Mouse (Mus musculus) frontal cortex, adult 2 months (tissue): Measurements from ENCODE around the gene Alg5. TPM values are rescaled to one million over a fixed set of nuclear protein-coding genes. Genes with fewer than 3 reads are reported as not detected.
"Not testable (repeated sequence)": the region's sequence is repeated elsewhere in the genome, so short reads cannot be mapped to it uniquely, and the experiment has no call there.

Source experiments
- DNase-seq, 2 experiments: peaks; one replicate each; pipeline ENCODE4 v3.0.0; 2022; ENCODE audit warnings: low spot score in 1 of 2; ENCODE audit errors: extremely low spot score in 1 of 2
- polyA plus RNA-seq: library from polyadenylated mRNA; depleted of rRNA; stranded (reverse); fragments of >200 nt; gene quantifications from 2 replicates; pipeline ENCODE4 v1.2.3, GENCODE M21; 2012; rRNA removed

Gene Alg5
- polyA plus RNA-seq = 24.7 and 29.4 TPM in 2 replicates

DNA sequence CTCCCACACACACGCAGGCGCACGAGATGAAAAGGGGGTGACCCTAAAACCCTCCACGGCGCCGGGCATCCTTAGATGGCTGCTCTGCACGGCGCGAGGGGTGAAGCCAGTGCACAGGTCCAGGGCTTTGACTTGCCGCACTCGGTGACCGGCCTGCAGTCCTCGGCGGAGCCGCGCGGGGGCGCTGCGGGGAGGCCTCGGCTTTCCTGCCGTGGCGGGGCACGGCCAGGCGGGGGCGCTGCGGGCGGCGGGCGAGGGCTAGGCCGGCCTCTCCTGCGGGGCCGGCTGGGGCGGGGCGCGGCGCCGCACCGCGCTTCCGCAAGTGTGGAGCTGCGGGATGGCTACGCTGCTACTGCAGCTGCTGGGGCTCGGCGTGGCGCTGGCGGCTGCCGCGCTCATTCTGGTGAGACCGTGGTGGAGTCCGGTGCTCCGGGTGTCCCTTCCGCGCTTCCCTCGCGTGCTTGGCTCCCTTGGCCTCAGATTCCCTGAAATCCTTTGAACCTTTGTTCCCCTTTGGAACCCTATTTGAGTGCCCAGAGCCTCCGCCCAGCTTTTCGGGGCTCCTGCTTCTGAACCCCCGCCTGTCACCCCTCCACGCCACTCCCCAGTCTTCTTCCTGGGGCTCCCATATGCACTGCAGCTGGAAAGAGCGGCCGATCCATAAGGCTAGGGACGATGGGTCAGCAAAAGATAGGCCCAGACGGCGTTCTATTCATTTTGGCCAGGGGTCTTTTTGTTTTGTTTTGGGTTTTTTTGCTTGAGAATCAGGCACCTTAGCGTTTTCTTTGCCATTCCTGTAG lies at the start of gene Alg5, which contains the start of gene Exosc8:
Gene Alg5, plus strand, starts transcription at position 293 of the 800 bp plus-strand sequence.
Gene Exosc8, minus strand, starts transcription at position 147 of the 800 bp plus-strand sequence.
- peak; percentile 62 to 93 for DNase-seq

DNA sequence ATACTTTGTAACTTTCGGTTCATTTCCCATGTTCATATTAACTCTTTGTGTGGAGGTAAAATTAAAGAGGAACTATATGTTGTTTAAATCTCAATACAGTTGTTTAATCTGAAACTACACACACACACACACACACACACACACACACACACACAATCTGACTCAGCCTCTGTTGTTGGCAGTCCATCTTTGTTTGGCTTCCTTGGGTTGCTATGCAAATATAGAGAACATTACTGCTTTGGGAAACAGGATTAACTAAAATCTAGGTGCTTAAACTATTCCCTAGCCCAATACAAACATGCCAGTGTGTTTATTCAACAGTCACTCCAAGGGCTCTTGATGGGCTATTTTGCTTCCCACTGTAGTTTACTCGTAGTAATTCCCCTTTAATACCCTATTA lies 48.1 kb upstream of the Alg5 start:
- DNase-seq = no peak

DNA sequence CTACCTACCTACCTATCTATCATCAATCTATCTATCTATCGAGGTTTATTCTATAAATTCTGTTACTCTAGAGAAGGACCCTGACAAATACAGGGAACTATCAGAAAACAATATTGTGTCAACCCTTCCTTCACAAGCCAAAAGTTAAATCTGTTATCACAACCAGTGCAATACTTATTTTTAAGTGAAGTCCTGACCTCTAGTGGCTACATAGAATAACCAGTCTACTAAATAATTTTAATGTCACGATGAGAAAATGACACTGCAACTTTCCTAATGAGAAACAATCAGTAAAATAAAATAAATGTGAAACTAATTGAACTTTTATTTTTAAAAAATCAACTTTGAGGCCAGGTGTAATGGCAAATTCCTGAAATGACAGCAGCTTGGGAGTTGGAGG lies 46.2 kb upstream of the Alg5 start:
- DNase-seq = peak in 1 of 2 experiments; percentile 29

DNA sequence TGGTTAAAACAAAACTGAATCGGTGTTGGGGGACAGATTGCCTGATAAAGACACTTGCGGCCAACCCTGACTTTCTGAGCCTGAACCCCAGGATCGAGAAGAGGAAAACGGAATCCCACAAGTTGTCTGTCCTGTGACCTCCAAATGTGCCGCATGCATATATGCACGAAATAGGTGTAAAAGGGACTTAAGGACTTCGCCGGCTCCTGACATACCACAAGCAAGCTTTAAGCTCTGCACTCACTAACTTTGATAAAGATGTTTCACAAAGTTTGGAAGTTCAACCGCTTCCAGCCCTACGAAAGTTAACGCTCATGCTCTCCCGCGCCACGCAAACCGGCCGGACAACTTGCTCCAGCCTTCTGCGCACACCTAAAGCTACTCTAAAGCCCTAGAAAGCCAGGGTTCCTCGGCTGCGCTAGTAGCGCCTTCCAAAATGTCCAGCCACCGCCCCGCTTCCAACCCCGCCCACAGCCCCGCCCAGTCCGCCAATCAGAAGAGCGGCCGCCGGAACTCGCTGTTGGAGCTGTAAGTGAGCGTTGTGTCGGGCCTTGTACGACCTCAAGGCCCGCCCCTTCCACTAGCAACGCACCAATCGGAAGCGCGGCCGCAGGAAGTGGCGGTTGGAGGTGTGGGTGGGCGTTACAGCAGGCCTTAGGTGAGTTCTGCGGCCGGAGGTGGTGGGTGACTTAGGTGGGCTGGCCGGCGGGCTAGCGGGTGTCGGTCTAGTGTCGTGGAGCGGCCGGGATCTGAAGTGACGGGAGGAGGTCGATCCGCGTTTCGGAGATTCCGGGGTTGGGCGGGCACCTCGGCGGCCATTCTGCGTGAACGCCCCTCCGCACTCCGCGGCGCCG lies 42.9 kb upstream of the Alg5 start, which contains the start of gene Supt20:
Gene Supt20, plus strand, starts transcription at position 606 of the 854 bp plus-strand sequence.
- peak; percentile 91 to 93 for DNase-seq

DNA sequence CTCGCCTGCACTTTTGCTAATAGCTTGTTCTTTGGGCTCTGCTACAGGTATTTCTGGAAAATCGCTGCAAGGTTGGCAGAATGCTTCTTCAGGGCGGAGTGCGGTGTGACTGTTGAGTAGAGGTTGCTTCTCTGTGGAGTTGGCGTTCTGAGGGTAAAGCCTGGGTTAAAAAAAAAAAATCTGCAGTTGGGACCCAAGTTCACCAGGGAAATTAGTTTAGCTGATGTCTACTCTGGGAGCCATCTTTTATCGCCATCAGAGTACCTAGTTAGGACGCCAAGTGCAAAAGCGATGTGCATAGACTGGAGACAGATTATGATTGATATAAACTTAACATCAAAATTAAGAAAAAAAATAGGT lies 42.3 kb upstream of the Alg5 start:
- no peak for DNase-seq

DNA sequence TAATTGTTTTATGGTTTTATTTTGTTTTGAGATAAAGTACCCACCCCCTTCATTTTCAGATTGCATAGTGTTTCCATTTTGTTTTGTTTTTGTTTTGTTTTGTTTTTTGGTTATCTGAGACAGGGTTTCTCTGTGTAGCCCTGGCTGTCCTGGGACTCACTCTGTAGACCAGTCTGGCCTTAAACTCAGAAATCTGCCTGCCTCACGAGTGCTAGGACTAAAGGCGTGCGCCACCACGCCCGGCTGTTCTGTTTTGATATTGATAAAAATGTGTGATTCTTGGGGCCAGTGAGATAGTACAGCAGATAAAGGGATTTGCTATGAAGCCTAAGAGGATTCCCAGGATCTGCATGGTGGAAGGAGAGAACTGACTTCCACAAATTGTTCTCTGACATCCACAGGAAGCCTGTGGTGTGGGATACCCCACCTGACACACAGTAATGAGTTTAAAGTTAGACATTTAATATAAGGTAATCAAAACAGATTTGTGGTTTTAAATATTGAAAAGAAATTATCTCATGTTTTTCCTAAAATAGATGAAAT lies 35.5 kb upstream of the Alg5 start:
- no peak for DNase-seq

DNA sequence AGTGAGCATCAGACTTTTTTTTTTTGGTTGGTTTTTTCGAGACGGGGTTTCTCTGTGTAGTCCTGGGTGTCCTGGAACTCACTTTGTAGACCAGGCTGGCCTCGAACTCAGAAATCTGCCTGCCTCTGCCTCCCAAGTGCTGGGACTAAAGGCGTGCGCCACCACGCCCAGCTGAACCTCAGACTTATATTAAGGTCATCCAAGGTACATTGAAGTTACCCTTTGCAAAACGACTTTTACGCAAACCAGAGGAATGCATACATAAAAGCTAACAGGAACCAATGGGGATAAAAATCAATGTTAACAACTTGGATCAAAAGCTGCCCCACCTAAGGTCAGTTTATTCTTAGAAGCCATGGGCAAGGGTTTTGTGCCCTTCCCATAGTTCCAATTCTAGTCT lies 31.2 kb upstream of the Alg5 start:
- not testable (repeated sequence) for DNase-seq

DNA sequence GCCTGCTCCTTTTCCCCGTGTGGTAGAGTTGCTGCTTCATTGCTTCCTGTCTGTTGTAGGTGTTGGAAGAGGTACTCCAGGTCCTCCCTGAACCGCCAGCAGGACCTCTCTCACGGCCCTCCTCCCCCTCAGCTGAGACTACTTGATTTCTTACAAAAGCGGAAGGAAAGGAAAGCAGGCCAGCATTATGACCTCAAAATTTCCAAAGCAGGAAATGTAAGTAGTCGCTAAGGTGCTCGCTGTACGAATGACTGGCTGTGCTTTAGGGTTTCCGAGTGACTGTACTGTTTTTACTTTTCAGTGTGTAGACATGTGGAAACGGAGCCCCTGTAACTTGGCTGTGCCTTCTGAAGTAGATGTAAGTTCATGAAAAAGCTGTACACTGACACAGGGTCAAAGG lies 26.4 kb upstream of the Alg5 start:
- no peak for DNase-seq

DNA sequence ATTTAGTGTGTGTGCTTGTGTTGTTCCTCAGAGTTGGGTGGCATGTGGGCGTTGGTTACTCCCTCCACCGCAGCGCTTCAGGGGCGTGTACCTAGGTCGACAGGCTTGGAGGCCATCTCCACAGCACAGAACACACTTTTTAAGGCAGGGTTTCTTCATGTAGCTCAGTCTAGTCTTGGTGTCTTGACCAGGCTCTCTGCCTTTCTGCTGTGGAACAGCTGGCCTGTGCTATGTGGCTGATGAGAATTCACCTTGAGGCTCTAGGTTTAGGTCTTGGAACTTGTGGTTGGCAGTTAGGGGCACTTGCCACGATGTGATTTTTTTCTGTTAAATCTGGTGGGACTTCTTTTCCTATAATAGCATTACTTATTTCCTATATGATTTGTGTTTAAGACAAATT lies 21.1 kb upstream of the Alg5 start, which contains the start of gene Gm21958:
Gene Gm21958, minus strand, starts transcription at position 101 of the 400 bp plus-strand sequence.
- no peak for DNase-seq

DNA sequence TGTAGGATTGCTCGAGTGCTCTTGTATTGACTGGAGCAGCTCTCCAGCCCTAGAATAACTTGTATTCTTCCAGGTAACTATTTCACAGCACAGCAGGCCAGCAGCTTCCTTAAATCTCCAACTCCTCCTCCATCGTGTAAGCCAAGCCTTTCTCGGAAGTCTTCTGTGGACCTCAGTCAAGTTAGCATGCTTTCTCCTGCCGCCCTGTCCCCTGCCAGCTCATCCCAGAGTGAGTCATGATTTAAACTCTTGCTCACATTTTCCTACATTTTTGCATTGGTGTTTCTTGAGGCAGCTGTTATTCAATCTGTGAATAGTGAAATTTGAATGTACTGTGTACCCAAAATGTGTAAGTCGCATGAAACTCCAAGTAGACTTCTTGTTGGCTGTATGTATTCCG lies 19.9 kb upstream of the Alg5 start:
- DNase-seq = peak; percentile 45 to 75

DNA sequence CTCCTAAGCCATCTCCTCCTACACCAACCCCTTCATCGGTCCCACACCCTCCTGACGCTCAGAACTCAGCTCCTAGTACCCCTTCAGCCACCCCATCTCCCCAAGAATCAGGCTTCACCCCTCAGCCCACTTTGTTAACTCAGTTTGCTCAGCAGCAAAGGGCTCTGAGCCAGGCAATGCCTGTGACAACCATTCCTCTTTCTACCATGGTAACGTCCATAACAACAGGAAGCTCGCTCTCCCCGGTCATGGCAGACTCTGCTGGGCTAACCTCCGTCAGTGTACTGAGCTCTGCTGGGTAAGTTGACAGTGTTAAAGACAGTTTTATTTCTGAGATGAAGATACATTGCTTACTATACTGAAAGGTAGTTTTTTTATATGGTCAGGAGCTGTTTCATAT lies 18.0 kb upstream of the Alg5 start:
- DNase-seq = no peak

DNA sequence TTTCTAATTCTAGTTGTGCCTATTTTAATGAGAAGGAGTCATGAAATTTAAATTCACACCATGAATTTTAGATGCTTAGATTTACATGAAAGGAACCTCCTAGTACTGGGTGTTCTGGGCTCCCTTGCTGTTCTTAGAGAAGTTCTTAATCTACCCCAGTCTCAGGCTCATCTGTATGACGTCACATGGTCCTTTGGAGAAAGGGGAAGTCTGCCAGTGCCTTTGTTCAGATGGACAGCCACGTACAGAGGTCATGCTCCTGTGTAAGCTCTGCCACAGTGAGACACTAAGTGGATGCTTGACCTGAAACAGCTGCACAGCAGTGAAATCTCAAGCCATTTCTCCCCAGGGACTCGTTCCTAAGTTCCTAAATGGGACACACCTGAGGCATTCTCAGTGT lies 16.4 kb upstream of the Alg5 start:
- DNase-seq = no peak

DNA sequence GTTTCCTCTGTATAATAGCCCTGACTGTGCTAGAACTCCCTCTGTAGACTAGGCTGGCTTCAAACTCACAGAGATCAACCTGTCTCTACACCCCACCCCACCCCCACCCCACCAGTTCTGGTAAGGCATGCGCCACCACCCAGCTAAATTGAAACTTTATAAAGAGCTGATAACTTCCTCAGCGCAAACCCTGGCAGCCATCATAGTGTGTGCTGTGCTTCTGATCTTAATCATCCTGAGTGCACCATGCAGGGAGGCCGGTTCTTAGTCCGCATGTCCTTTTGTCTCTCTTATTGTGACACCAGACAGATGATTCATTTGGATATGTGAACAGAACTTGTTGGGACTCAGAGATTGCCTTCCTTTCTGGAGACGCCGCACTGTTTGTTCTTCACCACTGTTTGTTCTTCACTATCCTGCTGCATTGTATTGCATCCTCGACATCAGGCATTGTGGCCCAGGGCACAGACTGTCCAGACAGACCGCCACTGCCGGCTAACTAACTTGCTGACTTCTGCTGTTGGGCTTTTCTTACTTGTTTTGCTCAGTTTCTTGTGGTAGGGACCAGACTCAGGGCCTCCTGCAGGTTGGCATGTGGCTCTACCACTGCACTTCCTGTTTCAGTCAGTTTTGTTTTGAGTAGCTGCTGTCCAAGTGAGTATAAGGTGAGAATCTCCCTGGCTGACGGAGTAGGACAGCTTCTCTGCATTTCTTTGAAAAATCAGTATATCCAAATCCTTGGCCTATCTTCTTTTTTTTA lies 11.4 kb upstream of the Alg5 start:
- DNase-seq = peak in 1 of 2 experiments; percentile 11

DNA sequence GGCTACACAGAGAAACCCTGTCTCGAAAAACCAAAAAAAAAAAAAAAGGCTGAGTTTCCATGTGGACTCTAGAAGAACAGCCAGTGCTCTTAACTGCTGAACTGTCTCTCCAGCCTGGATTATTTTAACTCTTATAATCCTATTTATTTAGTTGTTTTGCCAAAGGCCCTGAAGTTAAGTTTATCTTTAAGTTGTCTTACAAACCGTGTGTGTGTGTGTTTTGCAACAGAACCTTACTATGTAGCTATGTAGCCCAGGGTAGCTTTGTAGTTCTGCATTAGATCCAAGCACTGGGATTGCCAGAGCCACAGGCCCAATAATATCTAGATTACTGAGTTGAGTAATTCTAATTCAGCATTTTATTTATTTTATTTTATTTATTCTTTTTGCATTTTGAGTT lies 10.0 kb upstream of the Alg5 start:
- DNase-seq = no peak

DNA sequence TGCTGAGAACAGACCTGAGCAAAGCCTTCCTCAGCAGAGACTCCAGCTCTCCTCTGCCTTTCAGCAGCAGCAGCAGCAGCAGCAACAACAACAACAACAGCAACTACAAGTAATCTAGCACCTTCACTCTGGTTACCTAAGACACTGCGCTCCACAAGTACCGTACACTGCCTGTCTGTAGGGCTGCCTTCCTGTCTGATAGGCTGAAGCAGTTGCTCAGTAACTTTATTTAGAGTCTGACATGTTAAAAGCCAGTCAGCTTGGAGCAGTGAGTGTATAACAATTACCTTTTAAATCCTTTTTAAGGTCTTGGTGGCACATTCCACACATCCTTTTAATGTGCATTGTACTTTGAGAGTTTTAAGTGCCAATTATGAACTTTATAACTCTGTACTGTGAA lies 7.8 kb upstream of the Alg5 start:
- no peak for DNase-seq

DNA sequence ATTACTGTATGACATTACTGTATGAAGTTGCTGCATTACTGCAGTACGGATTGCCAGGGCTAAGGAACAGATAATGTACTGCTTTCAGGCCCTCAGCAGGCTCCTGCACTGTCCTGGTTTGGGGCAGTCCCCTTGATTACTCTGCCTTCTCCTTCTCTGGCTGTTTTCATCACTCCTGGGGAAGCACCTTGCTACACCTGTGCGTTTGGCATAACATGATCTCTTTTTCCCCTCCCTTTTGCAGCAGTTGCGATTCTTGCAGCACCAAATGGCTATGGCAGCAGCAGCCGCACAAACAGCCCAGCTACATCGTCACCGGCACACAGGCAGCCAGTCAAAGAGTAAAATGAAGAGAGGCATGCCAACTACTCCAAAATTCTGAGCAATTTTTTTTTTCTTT lies 7.2 kb upstream of the Alg5 start:
- DNase-seq = no peak

DNA sequence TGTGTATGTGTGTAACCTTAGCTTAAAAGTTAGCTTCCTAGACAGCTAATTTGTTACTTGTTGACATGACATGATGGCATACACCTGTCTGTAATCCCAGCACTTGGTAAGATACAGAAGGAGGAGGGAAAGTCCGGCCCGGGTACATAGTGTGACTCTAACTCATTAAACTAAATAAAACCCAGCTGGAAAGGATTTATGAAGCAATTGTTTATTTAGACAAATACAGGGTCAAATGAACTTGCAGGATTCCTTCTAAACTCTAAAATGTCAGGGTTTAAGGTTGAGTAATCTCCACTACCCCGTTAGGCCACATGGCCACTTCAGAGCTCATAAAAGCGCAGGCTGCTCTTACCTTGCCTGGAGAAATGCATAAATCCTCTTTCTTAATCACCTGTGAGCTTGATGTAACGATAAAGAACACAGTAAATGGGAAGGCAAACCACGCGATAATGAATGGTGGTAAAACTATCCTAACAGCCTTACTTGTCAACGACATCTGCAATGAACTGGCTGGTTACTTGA lies 3.7 kb upstream of the Alg5 start:
- DNase-seq = no peak

DNA sequence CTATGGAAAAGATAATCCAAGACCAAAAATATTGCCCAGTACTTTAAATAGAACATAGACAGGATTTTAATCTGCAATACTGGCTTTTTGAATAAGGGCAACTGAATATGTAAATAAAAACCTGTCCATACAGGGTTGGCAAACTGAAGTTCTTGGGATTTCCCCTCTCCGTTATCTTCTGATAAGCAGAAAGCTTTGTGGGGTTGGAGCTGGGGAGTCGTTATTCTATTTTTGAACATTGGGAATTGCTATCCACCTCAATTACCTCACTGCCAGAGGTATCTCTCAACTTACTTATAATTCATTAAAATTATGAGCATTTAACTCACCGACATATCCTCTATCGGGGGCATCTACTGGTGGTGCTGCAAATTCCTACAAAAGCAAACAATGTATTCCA lies 3.0 kb upstream of the Alg5 start:
- no peak for DNase-seq

DNA sequence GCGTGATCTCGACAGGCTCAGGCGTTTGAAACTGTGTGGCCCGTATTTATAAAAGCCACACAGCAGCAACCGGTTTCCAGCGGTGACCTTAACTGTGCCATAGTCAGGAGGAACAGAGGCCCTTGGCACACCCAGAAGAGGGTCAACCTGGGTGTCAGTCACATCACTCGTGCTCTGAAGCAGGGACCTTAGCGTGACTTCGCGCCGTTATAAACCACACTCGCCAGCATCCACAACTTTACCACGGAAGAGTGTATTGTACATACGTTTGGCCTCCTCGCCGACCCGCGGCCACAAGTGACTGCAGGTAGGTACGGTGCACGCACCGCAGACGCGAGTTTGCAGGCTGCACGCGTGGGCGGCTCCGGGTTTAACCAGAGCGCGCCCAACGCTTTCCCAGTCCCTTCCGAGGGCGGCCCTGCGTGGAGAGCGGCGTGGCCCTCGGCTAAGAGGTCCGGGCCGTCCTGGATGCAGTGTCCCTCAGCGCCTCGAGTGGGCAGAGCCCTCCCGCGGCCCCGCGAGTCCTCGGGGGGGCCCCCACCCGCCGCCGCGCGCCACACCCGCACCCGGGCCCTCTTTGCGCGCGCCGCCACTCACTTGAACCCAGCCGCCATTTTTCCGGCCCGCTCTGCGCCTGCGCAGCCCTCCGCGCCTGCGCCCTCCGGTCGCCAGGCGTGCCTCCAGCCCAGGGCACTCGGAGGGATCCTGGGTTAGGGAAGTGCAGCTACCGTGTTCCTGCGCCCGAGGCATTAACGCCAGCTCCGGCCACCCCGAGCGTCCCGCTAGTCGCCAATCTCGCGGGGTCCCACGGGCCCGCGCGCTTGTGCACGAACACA lies 710 bp upstream of the Alg5 start:
- DNase-seq = peak; percentile 65 to 94
